Mouse (Mus musculus) neural tube, embryonic 12.5 days (tissue): ENCODE results near the gene Ppp1cc. TPM values are rescaled to one million over a fixed set of nuclear protein-coding genes. Genes with fewer than 3 reads are reported as not detected.
"Not testable (repeated sequence)": the region's sequence is repeated elsewhere in the genome, so short reads cannot be mapped to it uniquely, and the experiment has no call there.

Experiments used
- ATAC-seq: fragments of 200-750 bp; cut with Nextera tagmentation; 2 replicates; pipeline ENCODE4 v1.8.0; 2017; ENCODE audit warnings: low read depth, mild to moderate bottlenecking, moderate TSS enrichment, moderate library complexity; ENCODE audit not compliant: low FRiP score
- H3K27ac ChIP-seq: fragments of 300-500 bp; sonication (generic); 2 replicates; pipeline ENCODE4 v1.5.1; 2016
- H3K27me3 ChIP-seq: fragments of 300-500 bp; sonication (generic); replicated peaks from 2 replicates; pipeline ENCODE4 v1.6.1; 2016; ENCODE audit warnings: mild to moderate bottlenecking
- H3K36me3 ChIP-seq: fragments of 300-500 bp; sonication (generic); 2 replicates; pipeline ENCODE4 v1.6.1; 2016; ENCODE audit warnings: mild to moderate bottlenecking
- H3K4me1 ChIP-seq: fragments of 300-500 bp; sonication (generic); 2 replicates; pipeline ENCODE4 v1.6.1; 2016
- H3K4me2 ChIP-seq: fragments of 300-500 bp; sonication (generic); replicated peaks from 2 replicates; pipeline ENCODE4 v1.6.1; 2016; ENCODE audit warnings: mild to moderate bottlenecking
- H3K4me3 ChIP-seq: fragments of 300-500 bp; sonication (generic); 2 replicates; pipeline ENCODE4 v1.5.1; 2016
- H3K9ac ChIP-seq: fragments of 300-500 bp; sonication (generic); 2 replicates; pipeline ENCODE4 v1.6.1; 2016; ENCODE audit warnings: mild to moderate bottlenecking
- H3K9me3 ChIP-seq: fragments of 300-500 bp; sonication (generic); 2 replicates; pipeline ENCODE4 v1.6.1; 2016; ENCODE audit warnings: mild to moderate bottlenecking
- WGBS: fragments of 180-500 bp; shearing (Covaris S2); methylation state at CpG from one replicate; pipeline ENCODE4 v1.1.7; 2016; 5-methylcytosine and 5-hydroxymethylcytosine counted together
- polyA plus RNA-seq: library from polyadenylated mRNA; unstranded; fragments of >200 nt; fragmentation: Nextera tagmentation; extraction: Ambion mirVana; gene quantifications from 2 replicates; pipeline ENCODE4 v1.2.1, GENCODE M21; 2016

Gene Ppp1cc
- polyA plus RNA-seq, 1 experiment from 2014 or later = 306 TPM

DNA sequence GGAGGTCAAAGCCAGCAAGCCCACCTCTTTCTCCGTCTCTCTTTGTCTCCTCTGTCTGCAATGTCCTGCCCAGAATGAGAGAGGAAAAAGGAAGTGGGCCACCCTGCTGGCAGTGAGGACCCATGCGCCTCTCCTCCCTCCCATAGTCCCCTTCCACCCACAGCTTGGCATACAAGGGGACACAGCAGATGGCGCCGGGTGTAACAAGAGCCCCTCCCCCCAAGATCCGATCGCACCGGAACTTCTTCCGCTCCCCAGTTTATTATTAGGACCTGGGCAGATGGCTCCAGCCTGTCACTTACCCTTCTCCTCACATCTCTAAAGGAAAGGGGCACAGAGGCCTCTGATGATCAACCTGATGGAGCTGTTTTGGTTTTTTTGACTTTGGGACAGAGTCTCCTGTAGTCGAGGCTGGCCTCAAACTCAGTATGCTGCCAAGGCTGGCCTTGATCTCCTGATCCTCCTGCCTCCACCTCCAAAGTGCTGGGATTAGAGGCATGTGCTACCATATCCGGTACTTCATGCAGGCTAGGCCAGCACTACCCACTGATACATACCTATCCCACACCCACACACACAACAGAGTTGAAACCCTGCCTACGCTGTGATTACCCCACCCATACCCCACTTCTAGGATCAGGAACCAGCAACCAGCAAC is 27.6 kb upstream of the Ppp1cc start:
- H3K4me1 ChIP-seq = peaks cover 16% of the 10 kb centered on the region
- no peak overlapping the region for H3K27ac ChIP-seq
- H3K9me3 ChIP-seq = no peaks in the 10 kb centered on the region
- no peaks in the 10 kb centered on the region for H3K36me3 ChIP-seq
- 82% methylated on average over 11 of the region's 11 CpGs for WGBS
- no peak overlapping the region for H3K4me2 ChIP-seq
- no peak for ATAC-seq
- no peak overlapping the region for H3K9ac ChIP-seq
- H3K27me3 ChIP-seq = peaks cover 2% of the 10 kb centered on the region; the same call in 1 of the 2 replicates
- H3K4me3 ChIP-seq = no peak overlapping the region

DNA sequence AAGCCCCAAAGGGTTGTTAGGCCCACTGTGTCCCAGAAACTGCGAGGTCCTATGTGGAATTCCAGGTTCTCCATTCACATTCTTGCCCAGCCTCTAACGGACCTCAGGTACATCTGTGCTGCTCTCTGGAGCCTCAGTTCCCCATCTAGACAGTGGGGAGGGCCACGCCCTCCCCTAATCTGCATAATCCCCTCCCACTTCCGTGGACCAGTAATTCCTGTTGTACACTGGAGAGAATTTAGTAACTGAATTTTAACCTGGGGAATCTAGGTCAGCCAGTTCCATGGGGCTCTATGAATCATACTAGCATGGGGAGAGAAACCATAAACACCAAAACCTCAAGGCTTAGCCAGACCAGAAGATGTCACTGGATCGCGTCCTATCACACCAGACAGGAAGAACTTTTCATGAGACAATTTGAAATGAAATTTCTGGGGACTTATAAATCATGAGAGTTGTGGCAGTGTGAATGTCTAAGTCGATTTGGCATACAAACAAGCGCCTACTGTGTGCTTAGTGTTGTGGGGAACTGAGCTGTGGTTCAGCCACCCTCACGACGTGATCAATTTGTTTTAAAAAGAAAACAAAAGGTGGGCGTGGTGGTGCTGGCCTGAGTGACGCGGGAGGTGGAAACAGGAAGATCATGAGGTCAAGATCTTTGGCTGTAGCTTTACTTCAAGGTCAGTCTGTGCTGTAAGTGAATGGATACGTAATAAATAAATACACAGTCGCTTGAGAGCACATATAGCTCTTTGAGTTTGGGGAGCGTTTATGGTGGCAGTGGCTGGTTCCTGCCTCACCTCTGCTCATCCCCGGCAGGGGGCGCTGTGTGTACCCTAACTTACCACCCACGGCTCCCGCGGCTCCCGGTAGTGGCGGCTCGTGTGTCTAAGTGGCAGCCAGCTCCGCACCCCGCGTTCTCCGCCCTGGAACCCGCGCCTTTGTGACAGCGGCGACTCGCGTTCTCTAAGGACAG is 26.7 kb upstream of the Ppp1cc start:
- peak overlapping the region; percentile 73 for H3K4me2 ChIP-seq
- no peaks in the 10 kb centered on the region for H3K36me3 ChIP-seq
- ATAC-seq = peak; percentile 33; the same call in 1 of the 2 replicates
- WGBS = 11% methylated on average over 34 of the region's 34 CpGs
- peaks cover 2% of the 10 kb centered on the region; the same call in 1 of the 2 replicates for H3K27me3 ChIP-seq
- H3K9me3 ChIP-seq = no peaks in the 10 kb centered on the region
- peak overlapping the region; percentile 33 for H3K4me3 ChIP-seq
- no peak overlapping the region for H3K27ac ChIP-seq
- peaks cover 16% of the 10 kb centered on the region for H3K4me1 ChIP-seq
- H3K9ac ChIP-seq = peak overlapping the region; percentile 38; the same call in 1 of the 2 replicates

DNA sequence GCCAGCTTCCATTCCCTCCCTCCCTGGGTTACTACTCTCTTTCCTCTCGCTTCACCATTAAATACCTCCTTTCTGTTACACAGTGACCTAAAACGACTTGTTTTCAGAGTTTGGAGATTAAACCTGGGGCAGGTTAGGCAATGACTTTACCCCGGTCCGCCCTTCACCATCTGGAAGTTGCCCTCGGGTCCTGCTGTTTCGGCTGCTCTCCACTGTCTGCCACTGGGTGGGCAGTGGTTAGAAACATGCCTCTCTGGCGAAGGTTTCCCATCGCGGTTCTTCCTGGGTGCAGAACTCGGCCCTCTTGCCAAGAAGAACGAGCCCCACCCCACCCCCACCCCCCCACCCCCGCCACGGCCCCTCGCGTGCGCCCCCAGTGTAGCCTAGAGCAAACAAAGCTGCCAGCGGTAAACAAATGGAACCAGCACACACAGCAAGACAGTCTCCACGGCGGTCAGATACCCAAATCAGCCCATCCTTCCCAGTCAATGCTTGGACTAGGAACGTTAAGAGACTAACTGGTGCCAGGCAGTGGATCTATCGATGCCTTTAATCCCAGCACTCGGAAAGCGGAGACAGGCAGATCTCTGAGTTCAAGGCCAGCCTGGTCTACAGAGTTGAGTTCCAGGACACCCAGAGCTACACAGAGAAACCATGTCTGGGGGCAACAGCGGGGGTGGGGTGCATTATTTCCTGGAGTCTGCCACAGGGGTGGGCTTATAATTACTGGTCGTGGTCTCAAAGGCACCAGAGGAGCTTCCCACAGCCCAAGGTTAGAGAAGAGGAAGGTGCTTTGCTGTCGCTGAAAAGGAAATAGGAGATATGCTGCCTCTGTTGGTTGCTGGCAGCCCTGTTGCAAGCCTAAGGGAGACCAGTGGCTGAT is 25.7 kb upstream of the Ppp1cc start:
- Histone ChIP-seq H3K4me2 (peak overlapping the region; percentile 73), H3K36me3 (no peaks in the 10 kb centered on the region), H3K4me1 (peaks cover 16% of the 10 kb centered on the region), H3K27ac (no peak overlapping the region), H3K4me3 (peak overlapping the region; percentile 33), H3K9me3 (no peaks in the 10 kb centered on the region), H3K9ac (no peak overlapping the region), H3K27me3 (peaks cover 2% of the 10 kb centered on the region; the same call in 1 of the 2 replicates)
- 23% methylated on average over 26 of the region's 26 CpGs for WGBS
- ATAC-seq = no peak

DNA sequence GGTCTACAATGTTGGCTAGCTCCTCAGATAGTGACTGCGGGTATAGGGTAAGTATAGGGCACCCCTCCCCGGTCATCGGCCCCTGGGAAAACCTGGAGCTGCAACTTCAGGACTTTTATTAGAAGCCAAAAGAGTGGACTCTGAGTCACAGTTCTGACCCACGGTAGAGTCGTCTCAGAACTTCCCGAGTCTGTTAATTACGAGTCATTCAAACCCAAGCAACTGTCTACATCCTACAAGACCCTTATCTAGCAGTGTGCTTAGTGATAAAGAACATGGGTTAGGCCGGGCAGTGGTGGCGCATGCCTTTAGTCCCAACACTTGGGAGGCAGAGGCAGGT is 25.1 kb upstream of the Ppp1cc start:
- Histone ChIP-seq H3K36me3 (no peaks in the 10 kb centered on the region), H3K4me1 (peaks cover 16% of the 10 kb centered on the region), H3K4me2 (no peak overlapping the region), H3K4me3 (no peak overlapping the region), H3K27ac (no peak overlapping the region), H3K9ac (no peak overlapping the region), H3K27me3 (peaks cover 2% of the 10 kb centered on the region; the same call in 1 of the 2 replicates), H3K9me3 (no peaks in the 10 kb centered on the region)
- ATAC-seq = no peak
- WGBS = 89% methylated on average over 9 of the region's 9 CpGs

DNA sequence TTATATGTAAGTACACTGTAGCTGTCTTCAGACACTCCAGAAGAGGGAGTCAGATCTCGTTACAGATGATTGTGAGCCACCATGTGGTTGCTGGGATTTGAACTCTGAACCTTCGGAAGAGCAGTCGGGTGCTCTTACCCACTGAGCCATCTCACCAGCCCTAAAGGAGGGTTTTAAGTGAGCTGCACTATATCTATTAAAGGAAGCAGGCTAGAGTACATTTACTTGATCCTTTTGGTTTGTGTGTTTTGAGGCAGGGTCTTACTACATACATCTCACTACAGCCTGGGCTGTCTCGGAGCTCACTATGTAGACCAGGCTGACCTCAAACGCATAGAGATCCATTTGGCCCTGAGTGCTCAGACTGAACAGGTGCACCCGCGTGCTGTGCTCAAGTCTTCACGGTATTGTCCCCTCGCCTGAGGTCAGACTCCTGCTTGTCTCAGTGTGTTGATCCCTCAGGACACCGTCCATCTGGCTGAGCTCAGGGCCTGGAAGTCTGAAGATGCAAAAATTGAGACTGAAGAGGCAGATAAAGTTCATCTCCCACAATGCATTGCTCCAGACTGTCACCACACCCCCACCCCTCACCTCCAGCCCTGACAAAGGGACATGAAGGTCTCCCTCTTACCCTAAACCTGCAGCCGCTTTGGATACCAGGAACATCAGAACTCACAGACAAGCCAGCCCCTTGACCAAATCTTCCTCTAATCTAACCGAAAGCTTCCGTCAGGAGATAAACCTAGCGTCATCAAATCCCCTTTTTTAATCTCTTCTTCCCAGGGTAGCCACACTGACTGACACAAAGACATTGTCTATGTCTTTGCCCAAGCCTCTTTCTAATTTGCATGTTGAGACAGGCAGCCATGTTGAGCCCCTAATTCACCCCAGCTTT is 23.4 kb upstream of the Ppp1cc start:
- 89% methylated on average over 14 of the region's 14 CpGs for WGBS

DNA sequence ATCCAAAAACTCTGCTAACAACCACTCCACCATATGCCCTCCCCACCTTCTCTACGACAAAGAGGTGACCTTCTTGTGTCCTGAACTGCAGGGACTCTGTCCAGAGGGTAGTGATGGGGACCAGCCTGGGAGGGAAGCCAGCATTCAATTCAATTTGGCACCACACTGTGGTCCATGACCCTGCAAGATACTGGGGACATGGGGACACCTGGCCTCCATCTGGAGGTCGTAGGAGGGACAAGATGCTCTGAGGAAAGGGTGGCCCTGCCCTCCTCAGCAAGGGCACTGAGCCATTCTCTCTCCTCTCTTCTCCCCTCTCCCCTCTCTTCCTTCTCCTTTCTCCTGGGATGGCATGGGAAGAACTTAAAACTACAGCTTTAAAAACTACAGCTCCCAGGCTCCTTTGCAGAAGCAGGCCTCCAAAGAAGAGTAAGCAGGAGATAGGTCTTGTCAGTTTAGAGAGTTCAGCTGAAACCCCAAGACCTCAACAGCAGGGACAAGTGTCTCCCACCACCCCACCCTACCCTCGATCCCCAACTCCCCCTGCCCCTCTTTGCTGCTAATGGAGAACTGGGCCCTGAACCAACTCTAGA is 22.7 kb upstream of the Ppp1cc start:
- Histone ChIP-seq H3K36me3 (no peaks in the 10 kb centered on the region), H3K27ac (no peak overlapping the region), H3K9ac (no peak overlapping the region), H3K4me3 (no peak overlapping the region), H3K4me1 (peaks cover 13% of the 10 kb centered on the region), H3K4me2 (no peak overlapping the region), H3K27me3 (no peaks in the 10 kb centered on the region; the same call in 1 of the 2 replicates), H3K9me3 (no peaks in the 10 kb centered on the region)
- WGBS = 67% methylated on average over 3 of the region's 3 CpGs
- no peak for ATAC-seq

More for the DNA sequence above, 23.4 kb upstream of the Ppp1cc start:
- Histone ChIP-seq H3K27ac (no peak overlapping the region), H3K4me2 (no peak overlapping the region), H3K36me3 (no peaks in the 10 kb centered on the region), H3K4me1 (peaks cover 13% of the 10 kb centered on the region), H3K9ac (no peak overlapping the region), H3K9me3 (no peaks in the 10 kb centered on the region), H3K4me3 (no peak overlapping the region), H3K27me3 (peaks cover 2% of the 10 kb centered on the region; the same call in 1 of the 2 replicates)
- ATAC-seq = no peak

DNA sequence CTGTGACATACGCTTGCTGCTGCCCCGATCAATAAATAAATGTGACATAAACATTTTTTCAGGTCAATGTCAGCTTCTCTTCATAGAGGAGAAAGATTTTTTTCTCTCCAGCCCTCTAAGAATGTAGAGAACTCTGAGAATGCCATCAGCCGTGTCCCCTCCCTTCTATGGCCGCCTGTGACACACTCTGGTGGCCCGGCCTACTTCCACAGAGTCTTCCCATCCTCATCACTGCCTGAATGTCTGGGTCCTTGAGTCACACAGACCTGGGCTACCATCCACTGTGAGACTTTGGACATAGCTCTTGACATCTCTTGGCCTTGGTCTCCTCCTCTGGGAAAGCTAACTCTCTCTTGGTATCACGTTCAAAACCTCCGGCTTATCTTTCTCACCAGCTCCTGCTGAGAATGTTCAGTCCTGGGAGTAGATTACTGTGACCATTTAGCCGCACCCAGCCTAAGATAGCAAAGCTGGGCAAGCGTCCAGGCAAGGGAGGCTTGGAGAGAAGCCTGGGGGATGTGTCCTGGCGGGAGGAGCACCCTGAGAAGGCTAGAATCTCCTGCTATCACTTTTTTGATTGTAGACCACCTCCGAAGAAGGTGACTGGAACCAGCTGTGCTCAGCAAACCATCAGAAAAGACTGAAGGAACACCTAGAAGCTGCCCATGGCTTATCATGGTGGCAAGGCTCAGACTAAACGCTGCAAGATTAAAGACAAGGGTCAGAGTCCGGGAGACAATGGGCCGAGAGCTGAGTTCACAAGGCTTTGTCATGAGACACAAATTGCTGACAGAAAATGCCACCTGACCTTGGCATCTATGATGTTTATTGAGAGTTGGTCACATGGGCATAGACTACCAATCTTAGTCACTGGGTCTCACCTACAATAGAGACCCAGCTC is 21.3 kb upstream of the Ppp1cc start:
- WGBS = 90% methylated on average over 14 of the region's 14 CpGs
- H3K4me1 ChIP-seq = peaks cover 9% of the 10 kb centered on the region
- H3K9ac ChIP-seq = no peak overlapping the region
- no peaks in the 10 kb centered on the region for H3K27me3 ChIP-seq
- no peak overlapping the region for H3K27ac ChIP-seq
- no peak overlapping the region for H3K4me3 ChIP-seq
- no peaks in the 10 kb centered on the region for H3K9me3 ChIP-seq
- no peaks in the 10 kb centered on the region for H3K36me3 ChIP-seq
- ATAC-seq = no peak
- H3K4me2 ChIP-seq = no peak overlapping the region

DNA sequence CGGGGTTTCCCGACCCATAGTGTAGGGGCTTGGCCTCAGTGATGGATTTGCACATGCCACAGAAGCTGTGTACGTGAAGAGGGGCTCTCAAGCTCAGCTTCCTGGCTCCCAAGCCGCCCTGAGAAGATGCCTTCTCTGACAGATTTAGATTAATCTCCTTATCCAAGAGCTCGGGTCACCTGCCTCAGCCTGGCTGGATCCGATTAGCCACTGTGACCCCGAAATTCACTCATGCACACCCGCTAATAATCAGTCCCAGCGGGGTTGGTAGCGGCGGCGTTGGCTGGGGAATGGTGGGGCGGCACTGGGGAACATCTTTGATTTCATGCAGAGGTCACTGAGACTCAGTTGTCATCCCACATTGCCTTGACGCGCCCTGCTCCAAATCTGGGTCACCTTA is 19.2 kb upstream of the Ppp1cc start:
- no peaks in the 10 kb centered on the region for H3K4me1 ChIP-seq
- H3K36me3 ChIP-seq = no peaks in the 10 kb centered on the region
- ATAC-seq = no peak
- H3K27me3 ChIP-seq = no peaks in the 10 kb centered on the region
- H3K4me2 ChIP-seq = no peak overlapping the region
- no peak overlapping the region for H3K27ac ChIP-seq
- 81% methylated on average over 15 of the region's 15 CpGs for WGBS
- H3K9me3 ChIP-seq = no peaks in the 10 kb centered on the region
- no peak overlapping the region for H3K9ac ChIP-seq
- H3K4me3 ChIP-seq = no peak overlapping the region

DNA sequence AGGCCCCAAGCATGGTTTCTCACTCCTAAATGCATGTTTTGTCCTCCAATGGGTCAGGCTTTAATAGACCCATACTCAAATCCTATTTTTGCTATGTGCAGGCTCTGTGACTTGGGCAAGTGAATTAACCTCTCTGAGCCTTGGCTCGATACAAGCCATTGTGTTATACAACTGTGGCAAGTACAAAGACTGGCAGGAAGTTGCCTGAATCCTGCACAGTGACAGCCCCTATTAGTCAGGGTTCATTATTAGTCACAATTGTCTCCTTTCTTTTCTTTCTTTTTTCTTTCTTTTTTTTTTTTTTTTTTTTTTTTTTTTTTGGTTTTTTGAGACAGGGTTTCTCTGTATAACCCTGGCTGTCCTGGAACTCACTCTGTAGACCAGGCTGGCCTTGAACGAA is 18.3 kb upstream of the Ppp1cc start:
- not testable (repeated sequence) for H3K36me3 ChIP-seq, ATAC-seq, H3K27me3 ChIP-seq, H3K9ac ChIP-seq, H3K4me3 ChIP-seq, H3K27ac ChIP-seq, H3K4me1 ChIP-seq, H3K4me2 ChIP-seq, H3K9me3 ChIP-seq
- WGBS = 41% methylated on average over 2 of the region's 2 CpGs

DNA sequence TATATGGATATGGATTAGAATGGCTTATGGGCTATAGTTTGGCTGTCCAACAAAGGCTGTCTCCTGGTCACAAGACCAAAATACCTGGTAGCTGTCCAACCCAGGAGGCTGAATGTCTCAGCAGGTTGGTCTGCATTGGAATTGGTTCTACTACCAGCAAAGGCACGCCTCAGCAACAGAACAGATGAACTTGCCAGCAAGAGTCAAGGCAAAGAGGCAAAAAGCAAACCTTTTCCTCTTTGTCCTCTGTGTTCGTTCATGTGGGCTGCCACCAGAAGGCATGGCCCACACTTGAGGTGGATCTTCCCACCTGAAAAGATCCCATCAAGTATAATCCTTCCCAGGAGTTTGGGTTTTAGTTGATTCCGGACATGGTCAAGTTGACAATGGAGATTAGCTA is 17.4 kb upstream of the Ppp1cc start, which contains the start of gene Ccdc63:
TSS of gene Ccdc63 (minus strand) at position 101 of the 400 bp plus-strand sequence.
- H3K36me3 ChIP-seq = no peaks in the 10 kb centered on the region
- H3K27ac ChIP-seq = no peak within 1 kb of the TSS
- ATAC-seq = no peak
- WGBS = 95% methylated on average over 3 of the region's 3 CpGs
- no peaks in the 10 kb centered on the region for H3K27me3 ChIP-seq
- H3K9me3 ChIP-seq = no peaks in the 10 kb centered on the region
- H3K9ac ChIP-seq = no peak within 1 kb of the TSS
- no peak within 1 kb of the TSS for H3K4me3 ChIP-seq
- no peaks in the 10 kb centered on the region for H3K4me1 ChIP-seq
- H3K4me2 ChIP-seq = no peak within 1 kb of the TSS
